Mouse (Mus musculus): ENCODE measurements at regions not wholly inside any gene's neighbourhood (a gene's known extent, or its start where the extent isn't known, plus 50 kb on each side); places are given as distances from the start of the nearest gene placed in this dataset.

GRCm38 (mm10) chr16:84629868-84630267 is 105.7 kb downstream of the Mrpl39 start:
- TF ChIP-seq SMC3 (IDR thresholded peaks at IDR 0.05; ENCODE audit: low read depth, low read length) (no peak), EP300 (IDR thresholded peaks at IDR 0.05; ENCODE audit: low read depth in 1 of 2, low read length in 2 of 2) (no peak), JUND (IDR thresholded peaks at IDR 0.05; ENCODE audit: low read depth, low read length) (no peak), POLR2A (IDR thresholded peaks at IDR 0.05; ENCODE audit: control insufficient read depth in 1 of 2, insufficient read depth in 1 of 2, low read depth in 1 of 2, low read length in 2 of 2, poor library complexity in 1 of 2) (no peak), TAL1 (IDR thresholded peaks at IDR 0.05; ENCODE audit: low read length) (no peak), CTCF (IDR thresholded peaks at IDR 0.05 in 2 of 3, conservative IDR thresholded peaks at IDR 0.05 in 1 of 3; ENCODE audit: control insufficient read depth in 1 of 3, insufficient read depth in 1 of 3, low read depth in 2 of 3, low read length in 3 of 3, poor library complexity in 1 of 3, severe bottlenecking in 1 of 3) (no peak), ZMIZ1 (IDR thresholded peaks at IDR 0.05; ENCODE audit: low read depth, low read length) (no peak), CHD1 (IDR thresholded peaks at IDR 0.05; ENCODE audit: low read depth, low read length) (no peak), HCFC1 (IDR thresholded peaks at IDR 0.05; ENCODE audit: low read depth, low read length) (no peak), NRF1 (IDR thresholded peaks at IDR 0.05; ENCODE audit: insufficient read depth, low read depth, low read length, poor library complexity, severe bottlenecking) (no peak), KAT2A (conservative IDR thresholded peaks at IDR 0.05; ENCODE audit: low read depth, low read length) (no peak)
